Mouse (Mus musculus): Measurements from ENCODE around the gene Gm1979. TPM values are rescaled to one million over a fixed set of nuclear protein-coding genes. Genes with fewer than 3 reads are reported as not detected.
"Not testable (repeated sequence)": the region's sequence is repeated elsewhere in the genome, so short reads cannot be mapped to it uniquely, and the experiment has no call there.

The Gm1979 gene
- polyA plus RNA-seq (2015; fragmentation: Nextera tagmentation; extraction: Ambion mirVana), result 0.31 and 0.33 TPM in 2 replicates

DNA sequence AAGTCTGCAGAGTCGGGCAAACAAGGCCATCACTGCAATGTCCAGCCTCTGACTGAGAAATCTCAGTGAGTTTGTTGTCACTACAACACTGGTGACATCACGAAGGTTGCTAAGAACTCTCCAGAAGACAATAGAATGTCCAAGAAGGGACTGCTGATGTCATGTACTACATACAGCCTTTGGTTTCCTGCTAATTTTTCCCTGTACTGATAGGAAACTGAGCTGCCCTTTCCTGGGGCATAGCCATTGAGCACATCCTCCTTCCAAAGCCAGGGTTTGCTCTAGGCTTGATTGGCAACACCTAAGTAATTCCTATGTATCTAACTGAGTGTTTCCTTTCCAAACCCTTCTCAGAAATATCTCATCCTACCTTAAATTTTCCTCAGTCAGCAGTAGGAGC, at the start of gene Gm1979:
Gm1979 (minus strand) TSS at position 101 of the 400 bp plus-strand sequence.
- H3K36me3 ChIP-seq; H3K27ac ChIP-seq (replicated peaks); H3K9me3 ChIP-seq; ATAC-seq (ENCODE audit: low FRiP score, low read depth); H3K27me3 ChIP-seq; H3K9ac ChIP-seq; H3K4me1 ChIP-seq (replicated peaks); H3K4me2 ChIP-seq; H3K4me3 ChIP-seq: not testable (repeated sequence)
- WGBS, result 90% methylated on average over 1 of the region's 2 CpGs

DNA sequence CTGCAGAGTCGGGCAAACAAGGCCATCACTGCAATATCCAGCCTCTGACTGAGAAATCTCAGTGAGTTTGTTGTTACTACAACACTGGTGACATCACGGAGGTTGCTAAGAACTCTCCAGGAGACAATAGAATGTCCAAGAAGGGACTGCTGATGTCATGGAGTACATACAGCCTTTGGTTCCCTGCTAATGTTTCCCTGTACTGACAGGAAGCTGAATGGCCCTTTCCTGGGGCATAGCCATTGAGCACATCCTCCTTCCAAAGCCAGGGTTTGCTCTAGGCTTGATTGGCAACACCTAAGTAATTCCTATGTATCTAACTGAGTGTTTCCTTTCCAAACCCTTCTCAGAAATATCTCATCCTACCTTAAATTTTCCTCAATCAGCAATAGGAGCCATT, 34.9 kb upstream of the Gm1979 start, which contains the start of gene Speer4a:
Speer4a (minus strand) TSS at position 101 of the 400 bp plus-strand sequence.
- not testable (repeated sequence) for H3K36me3 ChIP-seq; ATAC-seq (ENCODE audit: low FRiP score, low read depth); H3K9ac ChIP-seq; H3K27me3 ChIP-seq; H3K4me3 ChIP-seq; H3K4me2 ChIP-seq; H3K4me1 ChIP-seq (replicated peaks); H3K27ac ChIP-seq (replicated peaks); H3K9me3 ChIP-seq
- WGBS, result 81% methylated on average over 2 of the region's 2 CpGs

DNA sequence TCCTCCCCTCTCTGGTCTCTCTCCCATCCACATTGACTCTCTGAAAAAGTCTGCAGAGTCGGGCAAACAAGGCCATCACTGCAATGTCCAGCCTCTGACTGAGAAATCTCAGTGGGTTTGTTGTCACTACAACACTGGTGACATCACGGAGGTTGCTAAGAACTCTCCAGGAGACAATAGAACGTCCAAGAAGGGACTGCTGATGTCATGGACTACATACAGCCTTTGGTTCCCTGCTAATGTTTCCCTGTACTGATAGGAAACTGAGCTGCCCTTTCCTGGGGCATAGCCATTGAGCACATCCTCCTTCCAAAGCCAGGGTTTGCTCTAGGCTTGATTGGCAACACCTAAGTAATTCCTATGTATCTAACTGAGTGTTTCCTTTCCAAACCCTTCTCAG, 18.2 kb upstream of the Gm1979 start, which contains the start of gene Gm5862:
Gm5862 (minus strand) TSS at position 101 of the 400 bp plus-strand sequence.
- H3K4me1 ChIP-seq (replicated peaks); H3K4me2 ChIP-seq; H3K4me3 ChIP-seq; H3K9ac ChIP-seq; H3K27me3 ChIP-seq; H3K36me3 ChIP-seq; H3K27ac ChIP-seq (replicated peaks); ATAC-seq (ENCODE audit: low FRiP score, low read depth); H3K9me3 ChIP-seq: not testable (repeated sequence)
- WGBS, result no CpG with 5 or more reads among the region's 3 CpGs

DNA sequence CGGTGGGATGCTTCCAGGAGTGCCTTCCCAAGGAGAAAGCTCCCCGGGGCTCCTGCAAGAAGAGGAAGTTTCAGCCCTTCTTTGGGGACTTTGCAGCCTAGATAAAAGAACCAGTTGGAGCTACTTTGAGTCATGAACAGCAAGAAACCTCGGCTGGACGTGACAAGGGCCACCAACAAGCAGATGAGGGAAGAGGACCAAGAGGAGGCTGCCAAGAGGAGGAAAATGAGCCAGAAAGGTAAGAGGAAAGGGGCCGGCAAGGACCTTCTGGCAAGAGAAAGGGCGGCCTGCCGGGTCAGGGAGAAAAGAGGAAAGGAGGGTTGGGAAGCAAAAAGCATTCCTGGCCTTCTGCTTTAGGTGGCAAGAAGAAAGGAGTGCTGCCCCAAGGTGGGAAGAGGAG, 3.1 kb upstream of the Gm1979 start:
- H3K4me3 ChIP-seq, result peak overlapping the region; percentile 38
- H3K9me3 ChIP-seq; H3K4me1 ChIP-seq (replicated peaks); H3K9ac ChIP-seq; ATAC-seq (ENCODE audit: low FRiP score, low read depth); H3K27ac ChIP-seq (replicated peaks); H3K36me3 ChIP-seq; H3K27me3 ChIP-seq: not testable (repeated sequence)
- H3K4me2 ChIP-seq, result peak overlapping the region; percentile 60
- WGBS, result 67% methylated on average over 7 of the region's 7 CpGs

DNA sequence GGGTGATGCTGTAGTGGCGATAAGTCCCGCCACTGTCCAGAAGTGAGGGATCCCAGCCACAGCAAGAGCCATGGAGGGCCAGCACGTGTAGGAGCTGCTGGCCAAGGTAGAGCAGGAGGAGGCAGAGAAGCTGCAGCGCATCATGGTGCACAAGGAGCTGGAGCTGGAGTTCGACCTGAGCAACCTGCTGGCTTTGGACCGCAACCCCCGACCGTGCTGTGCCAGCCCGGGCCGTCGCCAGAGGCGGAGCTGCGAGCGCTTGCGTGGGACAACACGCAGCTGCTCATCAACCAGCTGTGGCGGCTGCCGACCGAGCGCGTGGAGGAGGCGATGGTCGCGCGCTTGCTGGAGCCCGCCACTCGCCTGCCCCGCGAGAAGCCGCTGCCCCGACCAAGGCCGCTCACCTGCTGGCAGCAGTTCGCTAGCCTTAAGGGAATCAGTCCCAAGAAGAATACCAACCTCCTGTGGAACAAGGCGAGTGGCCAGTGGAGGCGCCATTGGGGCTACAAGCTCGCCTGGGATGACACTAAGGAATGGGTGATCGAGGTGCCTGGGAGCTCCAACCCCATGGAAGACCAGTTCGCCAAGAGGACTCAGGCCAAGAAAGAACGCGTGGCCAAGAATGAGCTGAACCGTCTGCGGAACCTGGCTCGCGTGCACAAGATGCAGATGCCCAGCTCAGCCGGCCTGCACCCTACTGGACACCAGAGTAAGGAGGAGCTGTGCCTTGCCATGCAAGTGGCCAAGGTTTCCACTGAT, 2.5 kb upstream of the Gm1979 start:
- H3K27ac ChIP-seq (replicated peaks); H3K27me3 ChIP-seq; H3K36me3 ChIP-seq; H3K4me1 ChIP-seq (replicated peaks); H3K9me3 ChIP-seq: not testable (repeated sequence)
- peak overlapping the region; percentile 38 for H3K4me3 ChIP-seq
- peak; percentile 95 for ATAC-seq (ENCODE audit: low FRiP score, low read depth)
- peak overlapping the region; percentile 60 for H3K4me2 ChIP-seq
- 20% methylated on average over 45 of the region's 45 CpGs for WGBS
- H3K9ac ChIP-seq, result peak overlapping the region; percentile 35

DNA sequence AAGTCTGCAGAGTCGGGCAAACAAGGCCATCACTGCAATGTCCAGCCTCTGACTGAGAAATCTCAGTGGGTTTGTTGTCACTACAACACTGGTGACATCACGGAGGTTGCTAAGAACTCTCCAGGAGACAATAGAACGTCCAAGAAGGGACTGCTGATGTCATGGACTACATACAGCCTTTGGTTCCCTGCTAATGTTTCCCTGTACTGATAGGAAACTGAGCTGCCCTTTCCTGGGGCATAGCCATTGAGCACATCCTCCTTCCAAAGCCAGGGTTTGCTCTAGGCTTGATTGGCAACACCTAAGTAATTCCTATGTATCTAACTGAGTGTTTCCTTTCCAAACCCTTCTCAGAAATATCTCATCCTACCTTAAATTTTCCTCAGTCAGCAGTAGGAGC, 16.0 kb downstream of the Gm1979 start, which contains the start of gene Gm21698:
Gm21698 (minus strand) TSS at position 101 of the 400 bp plus-strand sequence.
- H3K36me3 ChIP-seq; H3K9me3 ChIP-seq; H3K4me1 ChIP-seq (replicated peaks); ATAC-seq (ENCODE audit: low FRiP score, low read depth); H3K4me2 ChIP-seq; H3K9ac ChIP-seq; H3K27ac ChIP-seq (replicated peaks); H3K27me3 ChIP-seq; H3K4me3 ChIP-seq: not testable (repeated sequence)
- WGBS, result no CpG with 5 or more reads among the region's 3 CpGs

DNA sequence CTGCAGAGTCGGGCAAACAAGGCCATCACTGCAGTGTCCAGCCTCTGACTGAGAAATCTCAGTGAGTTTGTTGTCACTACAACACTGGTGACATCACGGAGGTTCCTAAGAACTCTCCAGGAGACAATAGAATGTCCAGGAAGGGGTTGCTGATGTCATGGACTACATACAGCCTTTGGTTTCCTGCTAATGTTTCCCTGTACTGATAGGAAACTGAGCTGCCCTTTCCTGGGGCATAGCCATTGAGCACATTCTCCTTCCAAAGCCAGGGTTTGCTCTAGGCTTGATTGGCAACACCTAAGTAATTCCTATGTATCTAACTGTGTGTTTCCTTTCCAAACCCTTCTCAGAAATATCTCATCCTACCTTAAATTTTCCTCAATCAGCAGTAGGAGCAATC, 32.0 kb downstream of the Gm1979 start, which contains the start of gene Gm21680:
Gm21680 (minus strand) TSS at position 101 of the 400 bp plus-strand sequence.
- not testable (repeated sequence) for H3K27me3 ChIP-seq; H3K36me3 ChIP-seq; H3K4me1 ChIP-seq (replicated peaks); H3K9me3 ChIP-seq; H3K4me3 ChIP-seq; H3K27ac ChIP-seq (replicated peaks); ATAC-seq (ENCODE audit: low FRiP score, low read depth); H3K9ac ChIP-seq; H3K4me2 ChIP-seq
- WGBS, result no CpG with 5 or more reads among the region's 2 CpGs

DNA sequence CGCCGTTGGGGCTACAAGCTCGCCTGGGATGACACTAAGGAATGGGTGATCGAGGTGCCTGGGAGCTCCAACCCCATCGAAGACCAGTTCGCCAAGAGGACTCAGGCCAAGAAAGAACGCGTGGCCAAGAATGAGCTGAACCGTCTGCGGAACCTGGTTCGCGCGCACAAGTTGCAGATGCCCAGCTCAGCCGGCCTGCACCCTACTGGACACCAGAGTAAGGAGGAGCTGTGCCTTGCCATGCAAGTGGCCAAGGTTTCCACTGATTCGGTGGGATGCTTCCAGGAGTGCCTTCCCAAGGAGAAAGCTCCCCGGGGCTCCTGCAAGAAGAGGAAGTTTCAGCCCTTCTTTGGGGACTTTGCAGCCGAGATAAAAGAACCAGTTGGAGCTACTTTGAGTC, 47.5 kb downstream of the Gm1979 start:
- not testable (repeated sequence) for H3K4me1 ChIP-seq (replicated peaks)
- H3K4me3 ChIP-seq, result peak overlapping the region; percentile 25
- 53% methylated on average over 17 of the region's 17 CpGs for WGBS

DNA sequence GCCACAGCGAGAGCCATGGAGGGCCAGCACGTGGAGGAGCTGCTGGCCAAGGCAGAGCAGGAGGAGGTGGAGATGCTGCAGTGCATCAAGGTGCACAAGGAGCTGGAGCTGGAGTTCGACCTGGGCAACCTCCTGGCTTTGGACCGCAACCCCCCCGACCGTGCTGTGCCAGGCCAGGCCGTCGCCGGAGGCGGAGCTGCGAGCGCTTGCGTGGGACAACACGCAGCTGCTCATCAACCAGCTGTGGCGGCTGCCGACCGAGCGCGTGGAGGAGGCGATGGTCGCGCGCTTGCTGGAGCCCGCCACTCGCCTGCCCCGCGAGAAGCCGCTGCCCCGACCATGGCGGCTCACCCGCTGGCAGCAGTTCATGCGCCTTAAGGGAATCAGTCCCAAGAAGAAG, 48.0 kb downstream of the Gm1979 start:
- not testable (repeated sequence) for H3K36me3 ChIP-seq; H3K27ac ChIP-seq (replicated peaks); H3K9ac ChIP-seq; H3K9me3 ChIP-seq; H3K27me3 ChIP-seq; H3K4me1 ChIP-seq (replicated peaks)
- peak; percentile 71; the same call in 1 of the 2 replicates for ATAC-seq (ENCODE audit: low FRiP score, low read depth)
- Histone ChIP-seq H3K4me3 (peak overlapping the region; percentile 25), H3K4me2 (peak overlapping the region; percentile 47)
- 35% methylated on average over 32 of the region's 32 CpGs for WGBS

More for the DNA sequence above, 47.5 kb downstream of the Gm1979 start:
- peak overlapping the region; percentile 47 for H3K4me2 ChIP-seq
- H3K27ac ChIP-seq (replicated peaks); H3K9me3 ChIP-seq; H3K27me3 ChIP-seq; H3K9ac ChIP-seq; H3K36me3 ChIP-seq: not testable (repeated sequence)
- ATAC-seq (ENCODE audit: low FRiP score, low read depth), result 0 out of 2 replicates have a peak, but pooled peaks have one; percentile 34

DNA sequence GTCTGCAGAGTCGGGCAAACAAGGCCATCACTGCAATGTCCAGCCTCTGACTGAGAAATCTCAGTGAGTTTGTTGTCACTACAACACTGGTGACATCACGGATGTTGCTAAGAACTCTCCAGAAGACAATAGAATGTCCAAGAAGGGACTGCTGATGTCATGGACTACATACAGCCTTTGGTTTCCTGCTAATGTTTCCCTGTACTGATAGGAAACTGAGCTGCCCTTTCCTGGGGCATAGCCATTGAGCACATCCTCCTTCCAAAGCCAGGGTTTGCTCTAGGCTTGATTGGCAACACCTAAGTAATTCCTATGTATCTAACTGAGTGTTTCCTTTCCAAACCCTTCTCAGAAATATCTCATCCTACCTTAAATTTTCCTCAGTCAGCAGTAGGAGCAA, 50.3 kb downstream of the Gm1979 start, which contains the start of gene Gm21671:
Gm21671 (minus strand) TSS at position 101 of the 400 bp plus-strand sequence.
- H3K9me3 ChIP-seq; H3K4me2 ChIP-seq; H3K27ac ChIP-seq (replicated peaks); H3K36me3 ChIP-seq; H3K4me3 ChIP-seq; H3K4me1 ChIP-seq (replicated peaks); H3K9ac ChIP-seq; ATAC-seq (ENCODE audit: low FRiP score, low read depth); H3K27me3 ChIP-seq: not testable (repeated sequence)
- WGBS, result 89% methylated on average over 2 of the region's 2 CpGs
